Mouse (Mus musculus) testis, adult 2 months (tissue): Measurements from ENCODE around the gene Trim56. TPM values are rescaled to one million over a fixed set of nuclear protein-coding genes. Genes with fewer than 3 reads are reported as not detected.

Experiments used
- H3K27ac ChIP-seq: fragments of 200-500 bp; 2 replicates; pipeline ENCODE4 v1.5.1; 2012; ENCODE audit warnings: low read depth, low read length; ENCODE audit not compliant: control insufficient read depth, insufficient read depth
- H3K27me3 ChIP-seq: fragments of 200-500 bp; 2 replicates; pipeline ENCODE4 v1.6.1; 2012; ENCODE audit warnings: mild to moderate bottlenecking, low read length, moderate library complexity; ENCODE audit not compliant: control insufficient read depth, insufficient read depth
- H3K36me3 ChIP-seq: fragments of 200-500 bp; 2 replicates; pipeline ENCODE4 v1.6.1; 2012; ENCODE audit warnings: mild to moderate bottlenecking, low read length; ENCODE audit not compliant: control insufficient read depth, insufficient read depth
- H3K4me1 ChIP-seq: fragments of 200-500 bp; 2 replicates; pipeline ENCODE4 v1.6.1; 2012; ENCODE audit warnings: low read length; ENCODE audit not compliant: control insufficient read depth, insufficient read depth
- H3K4me3 ChIP-seq: fragments of 200-500 bp; 2 replicates; pipeline ENCODE4 v1.5.1; 2012; ENCODE audit warnings: low read depth, mild to moderate bottlenecking, low read length, moderate library complexity, mixed read lengths; ENCODE audit not compliant: control insufficient read depth
- CTCF ChIP-seq: fragments of 200-500 bp; IDR thresholded peaks from 2 replicates; pipeline ENCODE4 v1.5.1; 2012; ENCODE audit warnings: low read depth, mild to moderate bottlenecking, inconsistent platforms, low read length, moderate library complexity; ENCODE audit not compliant: control insufficient read depth, insufficient read depth, insufficient replicate concordance
- POLR2A ChIP-seq: fragments of 200-500 bp; IDR thresholded peaks from 2 replicates; pipeline ENCODE4 v1.6.1; 2012; ENCODE audit warnings: low read depth, mild to moderate bottlenecking, inconsistent platforms, low read length, moderate library complexity; ENCODE audit not compliant: control insufficient read depth
- polyA plus RNA-seq: library from polyadenylated mRNA; depleted of rRNA; stranded (reverse); fragments of >200 nt; gene quantifications from 2 replicates; pipeline ENCODE4 v1.2.3, GENCODE M21; 2012; rRNA removed

Trim56 gene
- polyA plus RNA-seq, 1 experiment: 0.58 TPM

DNA sequence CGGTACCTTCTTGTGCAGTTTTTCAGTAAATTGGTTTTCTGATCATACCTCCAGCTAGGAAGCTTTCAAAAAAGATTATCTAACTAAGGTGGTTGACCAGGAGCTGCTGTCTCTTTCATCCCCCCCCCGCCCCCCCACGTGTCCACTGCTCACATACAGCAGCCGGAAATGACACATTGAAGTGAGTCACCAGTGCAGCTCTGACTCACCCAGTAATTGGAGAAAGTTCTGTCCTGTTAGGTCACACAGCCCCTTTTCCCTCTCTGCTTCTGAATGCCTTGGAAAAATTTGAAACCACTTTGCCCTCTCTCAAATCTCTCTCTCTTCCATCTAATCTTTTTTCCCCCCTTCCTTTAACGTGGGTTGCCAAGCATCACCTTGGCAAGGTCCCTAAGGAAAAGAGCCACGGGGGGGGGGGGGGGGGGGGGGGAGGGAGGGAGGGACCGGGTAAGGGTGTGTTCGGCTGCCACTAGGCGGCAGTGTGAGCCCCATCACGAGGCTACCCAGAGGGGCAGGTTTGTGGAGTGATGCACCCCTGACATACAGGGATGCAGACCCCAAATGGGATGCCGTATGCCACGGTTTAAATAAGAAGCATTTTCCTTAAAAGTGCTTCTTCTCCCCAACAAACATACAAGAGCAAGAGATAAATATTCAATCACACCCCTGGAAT is 54.1 kb downstream of the Trim56 start:
- Histone ChIP-seq H3K4me1 (peaks cover 12% of the 10 kb centered on the region), H3K27me3 (no peaks in the 10 kb centered on the region), H3K27ac (no peak overlapping the region), H3K4me3 (no peak overlapping the region), H3K36me3 (no peaks in the 10 kb centered on the region)
- TF ChIP-seq POLR2A (no peak), CTCF (peak; percentile 28; the same call in 1 of the 2 replicates)

Other genes starting within 250 kb of the Trim56 start
- gene Col26a1, start 233.0 kb downstream of the Trim56 start, polyA plus RNA-seq: 134 and 135 TPM in 2 replicates
- gene Ift22, start 208.1 kb downstream of the Trim56 start, polyA plus RNA-seq: 133 TPM in 2 replicates
- gene Fis1, start 162.9 kb downstream of the Trim56 start, polyA plus RNA-seq: 71.3 and 76.5 TPM in 2 replicates
- gene Cldn15, start 149.6 kb downstream of the Trim56 start, polyA plus RNA-seq: 0.25 and 0.58 TPM in 2 replicates
- 15.3 and 16.3 TPM in 2 replicates for gene Plod3, start 129.2 kb downstream of the Trim56 start, polyA plus RNA-seq
- 308 and 386 TPM in 2 replicates for gene Znhit1, start 128.2 kb downstream of the Trim56 start, polyA plus RNA-seq
- 0.84 and 1.9 TPM in 2 replicates for gene Vgf, start 89.8 kb downstream of the Trim56 start, polyA plus RNA-seq
- gene Ap1s1, start 70.1 kb downstream of the Trim56 start, polyA plus RNA-seq: 15.4 and 16.6 TPM in 2 replicates
- gene Serpine1, start 43.9 kb downstream of the Trim56 start, polyA plus RNA-seq: 0.72 and 0.88 TPM in 2 replicates
- gene Muc3, start 33.1 kb upstream of the Trim56 start, polyA plus RNA-seq: 24.7 and 26.0 TPM in 2 replicates
- 1.2 and 1.4 TPM in 2 replicates for gene Muc3a, start 96.2 kb upstream of the Trim56 start, polyA plus RNA-seq
- 0.09 and 0.30 TPM in 2 replicates for gene Ache, start 171.3 kb upstream of the Trim56 start, polyA plus RNA-seq
- gene Ufsp1, start 178.4 kb upstream of the Trim56 start, polyA plus RNA-seq: 1.6 and 1.7 TPM in 2 replicates
- 174 and 178 TPM in 2 replicates for gene Srrt, start 191.5 kb upstream of the Trim56 start, polyA plus RNA-seq
- gene Trip6, start 198.2 kb upstream of the Trim56 start, polyA plus RNA-seq: 4.1 and 5.2 TPM in 2 replicates
- gene Slc12a9, start 217.4 kb upstream of the Trim56 start, polyA plus RNA-seq: 3.6 and 4.4 TPM in 2 replicates
- gene Ephb4, start 233.9 kb upstream of the Trim56 start, polyA plus RNA-seq: 1.8 and 2.7 TPM in 2 replicates